Mouse (Mus musculus): ENCODE measurements around the gene Fibp. TPM values are rescaled to one million over a fixed set of nuclear protein-coding genes. Genes with fewer than 3 reads are reported as not detected.

Fibp gene
- polyA plus RNA-seq, 1 experiment: 53.1 TPM

GRCm38 (mm10) chr19:5473720-5474119, 13.3 kb downstream of the Fibp start, which contains the start of gene Efemp2:
Gene Efemp2, plus strand, starts transcription at chr19:5473954.
- 0 out of 2 replicates have a peak, but pooled peaks cover 3% of the 10 kb centered on the region for H3K4me1 ChIP-seq (ENCODE audit: control insufficient read depth, insufficient read depth, low read length)
- TF ChIP-seq CTCF (IDR thresholded peaks at IDR 0.05; ENCODE audit: borderline replicate concordance, insufficient read depth, low read length): no peak
- TF ChIP-seq POLR2A (IDR thresholded peaks at IDR 0.05; ENCODE audit: low read depth, low read length): peak; percentile 58
- peak within 1 kb of the TSS; percentile 83 for H3K4me3 ChIP-seq (ENCODE audit: insufficient read depth, low read length)
- peak within 1 kb of the TSS; percentile 99 for H3K27ac ChIP-seq (ENCODE audit: insufficient read depth, low read length)

- 0 out of 2 replicates have a peak, but pooled peaks cover 3% of the 10 kb centered on the region for H3K4me1 ChIP-seq (ENCODE audit: control insufficient read depth, insufficient read depth, low read length)
- H3K27ac ChIP-seq (ENCODE audit: insufficient read depth, low read length): peak overlapping the region; percentile 99
- peak overlapping the region; percentile 83 for H3K4me3 ChIP-seq (ENCODE audit: insufficient read depth, low read length)
- peak; percentile 62; the same call in 1 of the 2 replicates for TF ChIP-seq POLR2A (IDR thresholded peaks at IDR 0.05; ENCODE audit: low read depth, low read length)
- no peak for TF ChIP-seq CTCF (IDR thresholded peaks at IDR 0.05; ENCODE audit: borderline replicate concordance, insufficient read depth, low read length)
Measured at GRCm38 (mm10) chr19:5474281-5475068, 14.1 kb downstream of the Fibp start.

- TF ChIP-seq POLR2A (IDR thresholded peaks at IDR 0.05; ENCODE audit: low read depth, low read length): no peak
- TF ChIP-seq CTCF (IDR thresholded peaks at IDR 0.05; ENCODE audit: borderline replicate concordance, insufficient read depth, low read length): no peak
- Histone ChIP-seq H3K4me1 (ENCODE audit: control insufficient read depth, insufficient read depth, low read length) (0 out of 2 replicates have a peak, but pooled peaks cover 3% of the 10 kb centered on the region), H3K4me3 (ENCODE audit: insufficient read depth, low read length) (peak overlapping the region; percentile 83), H3K27ac (ENCODE audit: insufficient read depth, low read length) (peak overlapping the region; percentile 93)
Measured at GRCm38 (mm10) chr19:5475069-5475714, 14.8 kb downstream of the Fibp start.

GRCm38 (mm10) chr19:5477004-5477667, 16.7 kb downstream of the Fibp start:
- no peak overlapping the region for H3K27ac ChIP-seq (ENCODE audit: insufficient read depth, low read length)
- no peak for TF ChIP-seq CTCF (IDR thresholded peaks at IDR 0.05; ENCODE audit: borderline replicate concordance, insufficient read depth, low read length)
- TF ChIP-seq POLR2A (IDR thresholded peaks at IDR 0.05; ENCODE audit: low read depth, low read length): no peak

GRCm38 (mm10) chr19:5477668-5478300, 17.4 kb downstream of the Fibp start:
- Histone ChIP-seq H3K4me3 (ENCODE audit: insufficient read depth, low read length) (no peak overlapping the region), H3K4me1 (ENCODE audit: control insufficient read depth, insufficient read depth, low read length) (0 out of 2 replicates have a peak, but pooled peaks cover 3% of the 10 kb centered on the region), H3K27ac (ENCODE audit: insufficient read depth, low read length) (no peak overlapping the region)
- TF ChIP-seq POLR2A (IDR thresholded peaks at IDR 0.05; ENCODE audit: low read depth, low read length): no peak
- no peak for TF ChIP-seq CTCF (IDR thresholded peaks at IDR 0.05; ENCODE audit: borderline replicate concordance, insufficient read depth, low read length)

More at GRCm38 (mm10) chr19:5477004-5477667, 16.7 kb downstream of the Fibp start:
- Histone ChIP-seq H3K4me1 (ENCODE audit: control insufficient read depth, insufficient read depth, low read length) (0 out of 2 replicates have a peak, but pooled peaks cover 3% of the 10 kb centered on the region), H3K4me3 (ENCODE audit: insufficient read depth, low read length) (no peak overlapping the region)

- no peak overlapping the region for H3K4me3 ChIP-seq (ENCODE audit: insufficient read depth, low read length)
- no peak overlapping the region for H3K27ac ChIP-seq (ENCODE audit: insufficient read depth, low read length)
- 0 out of 2 replicates have a peak, but pooled peaks cover 3% of the 10 kb centered on the region for H3K4me1 ChIP-seq (ENCODE audit: control insufficient read depth, insufficient read depth, low read length)
- TF ChIP-seq POLR2A (IDR thresholded peaks at IDR 0.05; ENCODE audit: low read depth, low read length): no peak
- TF ChIP-seq CTCF (IDR thresholded peaks at IDR 0.05; ENCODE audit: borderline replicate concordance, insufficient read depth, low read length): no peak
Measured at GRCm38 (mm10) chr19:5480016-5480415, 19.6 kb downstream of the Fibp start.

- Histone ChIP-seq H3K4me3 (ENCODE audit: insufficient read depth, low read length) (no peak overlapping the region), H3K27ac (ENCODE audit: insufficient read depth, low read length) (no peak overlapping the region), H3K4me1 (ENCODE audit: control insufficient read depth, insufficient read depth, low read length) (0 out of 2 replicates have a peak, but pooled peaks cover 3% of the 10 kb centered on the region)
- TF ChIP-seq CTCF (IDR thresholded peaks at IDR 0.05; ENCODE audit: borderline replicate concordance, insufficient read depth, low read length) (no peak), POLR2A (IDR thresholded peaks at IDR 0.05; ENCODE audit: low read depth, low read length) (no peak)
Measured at GRCm38 (mm10) chr19:5481398-5481797, 21.0 kb downstream of the Fibp start.

- Histone ChIP-seq H3K4me1 (ENCODE audit: control insufficient read depth, insufficient read depth, low read length) (peaks cover 4% of the 10 kb centered on the region; the same call in 1 of the 2 replicates), H3K4me3 (ENCODE audit: insufficient read depth, low read length) (no peak overlapping the region), H3K27ac (ENCODE audit: insufficient read depth, low read length) (no peak overlapping the region)
- TF ChIP-seq CTCF (IDR thresholded peaks at IDR 0.05; ENCODE audit: borderline replicate concordance, insufficient read depth, low read length) (no peak), POLR2A (IDR thresholded peaks at IDR 0.05; ENCODE audit: low read depth, low read length) (peak; percentile 33; the same call in 1 of the 2 replicates)
Measured at GRCm38 (mm10) chr19:5483386-5484359, 23.3 kb downstream of the Fibp start.
